Mouse (Mus musculus) lung, postnatal 0 days (tissue): ENCODE results near the gene Gbx1.

ENCODE experiments used
- CTCF ChIP-seq: IDR thresholded peaks from 2 replicates; pipeline ENCODE4 v1.5.1; 2016; ENCODE audit warnings: antibody characterized with exemption, mild to moderate bottlenecking
- EP300 ChIP-seq: IDR thresholded peaks from 2 replicates; pipeline ENCODE4 v1.6.1; 2016; ENCODE audit warnings: antibody characterized with exemption, mild to moderate bottlenecking, control low read depth

- TF ChIP-seq EP300 (no peak), CTCF (no peak)
These were observed 9.5 kb upstream of the Gbx1 start for GRCm38 (mm10) chr5:24536511-24536910.
